1 mouse cellular context compared by ENCODE assay signal in the genomic region with DNA sequence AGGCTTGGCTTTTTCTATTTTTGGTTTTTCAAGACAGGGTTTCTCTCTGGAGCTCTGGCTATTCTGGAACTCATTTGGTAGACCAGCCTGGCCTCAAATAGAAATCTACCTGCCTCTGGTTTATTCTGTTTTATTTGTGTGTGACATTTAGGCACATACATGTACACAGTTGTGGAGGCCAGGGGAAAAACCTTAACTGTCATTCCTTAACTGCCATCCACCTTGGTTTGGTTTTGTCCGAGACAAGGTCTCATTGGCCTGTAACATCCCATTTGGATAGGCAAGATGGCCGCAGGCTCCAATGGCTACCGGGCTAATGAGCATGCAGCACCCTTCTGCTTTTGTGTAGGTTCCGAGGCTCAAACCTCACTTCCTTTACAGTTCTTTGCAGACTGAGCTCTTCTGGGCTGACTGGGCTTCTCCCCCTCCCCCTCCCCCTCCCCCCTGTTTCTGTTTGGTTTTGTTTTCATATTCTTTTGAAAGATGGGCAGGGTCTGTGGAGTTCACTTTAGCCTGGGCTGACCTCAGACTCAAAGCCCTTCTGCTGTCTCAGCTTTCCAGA.
TF ChIP-seq lines count a peak whose summit lies in the region.

No protein-coding gene starts in this region.

TF ChIP-seq in MEL, 35 proteins besides CTCF, POLR2A, EP300 and RAD21:
- no peak for TF ChIP-seq E2F4 (IDR thresholded peaks at IDR 0.05; ENCODE audit: borderline replicate concordance, low read depth, low read length)
- no peak for TF ChIP-seq USF1 (IDR thresholded peaks at IDR 0.05; ENCODE audit: low read depth, low read length)
- no peak for TF ChIP-seq HCFC1 (IDR thresholded peaks at IDR 0.05; ENCODE audit: low read depth, low read length)
- TF ChIP-seq MEF2A (IDR thresholded peaks at IDR 0.05; ENCODE audit: extremely low read depth, insufficient replicate concordance, low read depth, low read length, poor library complexity, severe bottlenecking), result no peak
- no peak for TF ChIP-seq GABPA (IDR thresholded peaks at IDR 0.05; ENCODE audit: low read depth, low read length)
- no peak for TF ChIP-seq GATA1 (IDR thresholded peaks at IDR 0.05; ENCODE audit: low read depth, low read length)
- no peak for TF ChIP-seq MAZ (IDR thresholded peaks at IDR 0.05; ENCODE audit: low read depth, low read length)
- TF ChIP-seq POLR2AphosphoS2 (IDR thresholded peaks at IDR 0.05; ENCODE audit: low read length), result no peak
- no peak for TF ChIP-seq MXI1 (IDR thresholded peaks at IDR 0.05; ENCODE audit: low read depth, low read length)
- TF ChIP-seq ZKSCAN1 (IDR thresholded peaks at IDR 0.05; ENCODE audit: low read depth, low read length), result no peak
- TF ChIP-seq ZMIZ1 (IDR thresholded peaks at IDR 0.05; ENCODE audit: low read depth, low read length), result no peak
- no peak for TF ChIP-seq CHD1 (IDR thresholded peaks at IDR 0.05; ENCODE audit: low read depth, low read length)
